Mouse (Mus musculus): ENCODE results near the gene Map3k10.

Map3k10 gene

GRCm38 (mm10) chr7:27608130-27608529 lies 66.3 kb downstream of the Map3k10 start:
- DNase-seq = no peak

- DNase-seq = peak; percentile 77
These were observed 66.8 kb downstream of the Map3k10 start for GRCm38 (mm10) chr7:27607580-27607979.

GRCm38 (mm10) chr7:27606481-27607254 lies 67.7 kb downstream of the Map3k10 start:
- DNase-seq = no peak
